Mouse (Mus musculus): ENCODE measurements around the gene Sema3e. TPM values are rescaled to one million over a fixed set of nuclear protein-coding genes. Genes with fewer than 3 reads are reported as not detected.

Gene Sema3e
- polyA plus RNA-seq, 1 experiment from 2014 or later = 1.2 TPM

- H3K9ac ChIP-seq = no peak overlapping the region
- no peaks in the 10 kb centered on the region for H3K36me3 ChIP-seq
- no peak overlapping the region for H3K4me3 ChIP-seq
- H3K27ac ChIP-seq (ENCODE audit: poor library complexity, severe bottlenecking) = no peak overlapping the region
- 14% methylated on average over 3 of the region's 3 CpGs for WGBS
- H3K4me1 ChIP-seq (replicated peaks) = no peaks in the 10 kb centered on the region
- no peaks in the 10 kb centered on the region for H3K9me3 ChIP-seq (replicated peaks)
- H3K27me3 ChIP-seq (replicated peaks) = no peaks in the 10 kb centered on the region
- H3K4me2 ChIP-seq = no peak overlapping the region
- no peak for ATAC-seq (ENCODE audit: insufficient number of reproducible peaks, low FRiP score)
Observed at GRCm38 (mm10) chr5:14209962-14210361, 184.9 kb downstream of the Sema3e start.

GRCm38 (mm10) chr5:14216211-14216610 is 191.1 kb downstream of the Sema3e start:
- ATAC-seq (ENCODE audit: insufficient number of reproducible peaks, low FRiP score) = no peak
- H3K4me2 ChIP-seq = no peak overlapping the region
- H3K36me3 ChIP-seq = no peaks in the 10 kb centered on the region
- no peaks in the 10 kb centered on the region for H3K4me1 ChIP-seq (replicated peaks)
- H3K27ac ChIP-seq (ENCODE audit: poor library complexity, severe bottlenecking) = no peak overlapping the region
- H3K4me3 ChIP-seq = no peak overlapping the region
- no peaks in the 10 kb centered on the region for H3K27me3 ChIP-seq (replicated peaks)
- H3K9ac ChIP-seq = no peak overlapping the region
- H3K9me3 ChIP-seq (replicated peaks) = no peaks in the 10 kb centered on the region
- WGBS = 71% methylated on average over 7 of the region's 7 CpGs

- no peaks in the 10 kb centered on the region for H3K27me3 ChIP-seq (replicated peaks)
- 69% methylated on average over 4 of the region's 4 CpGs for WGBS
- no peak for ATAC-seq (ENCODE audit: insufficient number of reproducible peaks, low FRiP score)
Observed at GRCm38 (mm10) chr5:14218677-14219076, 193.6 kb downstream of the Sema3e start.

GRCm38 (mm10) chr5:14224509-14224908 is 199.4 kb downstream of the Sema3e start:
- no peak overlapping the region for H3K27ac ChIP-seq (ENCODE audit: poor library complexity, severe bottlenecking)
- no peaks in the 10 kb centered on the region for H3K36me3 ChIP-seq
- H3K27me3 ChIP-seq (replicated peaks) = no peaks in the 10 kb centered on the region
- H3K4me2 ChIP-seq = no peak overlapping the region
- H3K9ac ChIP-seq = no peak overlapping the region
- H3K4me3 ChIP-seq = no peak overlapping the region
- H3K4me1 ChIP-seq (replicated peaks) = no peaks in the 10 kb centered on the region
- WGBS = 82% methylated on average over 6 of the region's 6 CpGs
- no peak for ATAC-seq (ENCODE audit: insufficient number of reproducible peaks, low FRiP score)
- no peaks in the 10 kb centered on the region for H3K9me3 ChIP-seq (replicated peaks)

More at GRCm38 (mm10) chr5:14218677-14219076, 193.6 kb downstream of the Sema3e start:
- Histone ChIP-seq H3K4me1 (replicated peaks) (no peaks in the 10 kb centered on the region), H3K4me2 (no peak overlapping the region), H3K9ac (no peak overlapping the region), H3K9me3 (replicated peaks) (no peaks in the 10 kb centered on the region), H3K27ac (ENCODE audit: poor library complexity, severe bottlenecking) (no peak overlapping the region), H3K36me3 (no peaks in the 10 kb centered on the region), H3K4me3 (no peak overlapping the region)

- Histone ChIP-seq H3K27me3 (replicated peaks) (no peaks in the 10 kb centered on the region), H3K36me3 (no peaks in the 10 kb centered on the region), H3K27ac (ENCODE audit: poor library complexity, severe bottlenecking) (no peak overlapping the region), H3K4me1 (replicated peaks) (no peaks in the 10 kb centered on the region), H3K4me3 (no peak overlapping the region), H3K4me2 (no peak overlapping the region), H3K9me3 (replicated peaks) (no peaks in the 10 kb centered on the region), H3K9ac (no peak overlapping the region)
- ATAC-seq (ENCODE audit: insufficient number of reproducible peaks, low FRiP score) = no peak
- 72% methylated on average over 3 of the region's 3 CpGs for WGBS
Observed at GRCm38 (mm10) chr5:14231027-14231426, 206.0 kb downstream of the Sema3e start.

- ATAC-seq (ENCODE audit: insufficient number of reproducible peaks, low FRiP score) = no peak
- H3K4me2 ChIP-seq = no peak overlapping the region
Observed at GRCm38 (mm10) chr5:14252583-14252982, 227.5 kb downstream of the Sema3e start.

GRCm38 (mm10) chr5:14253328-14253727 is 228.3 kb downstream of the Sema3e start:
- H3K27ac ChIP-seq (ENCODE audit: poor library complexity, severe bottlenecking) = no peak overlapping the region
- no peak for ATAC-seq (ENCODE audit: insufficient number of reproducible peaks, low FRiP score)
- no peak overlapping the region for H3K4me2 ChIP-seq
- WGBS = 63% methylated on average over 1 of the region's 1 CpGs
- no peaks in the 10 kb centered on the region for H3K4me1 ChIP-seq (replicated peaks)
- no peak overlapping the region for H3K9ac ChIP-seq
- H3K36me3 ChIP-seq = no peaks in the 10 kb centered on the region
- H3K4me3 ChIP-seq = no peak overlapping the region
- no peaks in the 10 kb centered on the region for H3K27me3 ChIP-seq (replicated peaks)
- H3K9me3 ChIP-seq (replicated peaks) = no peaks in the 10 kb centered on the region

More at GRCm38 (mm10) chr5:14252583-14252982, 227.5 kb downstream of the Sema3e start:
- Histone ChIP-seq H3K27ac (ENCODE audit: poor library complexity, severe bottlenecking) (no peak overlapping the region), H3K27me3 (replicated peaks) (no peaks in the 10 kb centered on the region), H3K4me1 (replicated peaks) (no peaks in the 10 kb centered on the region), H3K9me3 (replicated peaks) (no peaks in the 10 kb centered on the region), H3K9ac (no peak overlapping the region), H3K4me3 (no peak overlapping the region), H3K36me3 (no peaks in the 10 kb centered on the region)
- WGBS = 29% methylated on average over 8 of the region's 8 CpGs

- Histone ChIP-seq H3K27ac (ENCODE audit: poor library complexity, severe bottlenecking) (no peak overlapping the region), H3K4me2 (no peak overlapping the region), H3K36me3 (no peaks in the 10 kb centered on the region), H3K9ac (no peak overlapping the region), H3K27me3 (replicated peaks) (no peaks in the 10 kb centered on the region), H3K4me3 (no peak overlapping the region), H3K4me1 (replicated peaks) (no peaks in the 10 kb centered on the region), H3K9me3 (replicated peaks) (peaks cover 10% of the 10 kb centered on the region; the same call in 1 of the 2 replicates)
- 78% methylated on average over 4 of the region's 4 CpGs for WGBS
- no peak for ATAC-seq (ENCODE audit: insufficient number of reproducible peaks, low FRiP score)
Observed at GRCm38 (mm10) chr5:14260156-14260555, 235.1 kb downstream of the Sema3e start.

GRCm38 (mm10) chr5:14267400-14267799 is 242.3 kb downstream of the Sema3e start:
- WGBS = 64% methylated on average over 2 of the region's 2 CpGs
- no peak for ATAC-seq (ENCODE audit: insufficient number of reproducible peaks, low FRiP score)
- no peaks in the 10 kb centered on the region for H3K36me3 ChIP-seq
- no peak overlapping the region for H3K27ac ChIP-seq (ENCODE audit: poor library complexity, severe bottlenecking)
- H3K4me1 ChIP-seq (replicated peaks) = no peaks in the 10 kb centered on the region
- no peaks in the 10 kb centered on the region for H3K27me3 ChIP-seq (replicated peaks)
- no peak overlapping the region for H3K9ac ChIP-seq
- H3K4me3 ChIP-seq = no peak overlapping the region
- no peak overlapping the region for H3K4me2 ChIP-seq
- H3K9me3 ChIP-seq (replicated peaks) = no peaks in the 10 kb centered on the region

Other genes with a start within 250 kb of the Sema3e start
- gene Speer3, start 233.7 kb upstream of the Sema3e start, polyA plus RNA-seq (2016; fragmentation: Nextera tagmentation; extraction: Ambion mirVana) = not detected in 2 replicates

All from heart, embryonic 12.5 days (tissue).